Mouse (Mus musculus): ENCODE data around the gene Mcur1.

Mcur1 gene

GRCm38 (mm10) chr13:43559711-43560457, at the start of gene Mcur1:
Mcur1 (minus strand) TSS chr13:43560191.
- peak; percentile 92 to 95 for DNase-seq (ENCODE audit: low spot score in 2 of 2)

- no peak for DNase-seq (ENCODE audit: low spot score in 2 of 2)
Measured at GRCm38 (mm10) chr13:43608854-43609253, 48.9 kb upstream of the Mcur1 start.

GRCm38 (mm10) chr13:43603042-43603441, 43.1 kb upstream of the Mcur1 start:
- DNase-seq (ENCODE audit: low spot score in 2 of 2): no peak

GRCm38 (mm10) chr13:43602440-43602839, 42.4 kb upstream of the Mcur1 start:
- DNase-seq (ENCODE audit: low spot score in 2 of 2): no peak

- DNase-seq (ENCODE audit: low spot score in 2 of 2): no peak
Measured at GRCm38 (mm10) chr13:43600967-43601366, 41.0 kb upstream of the Mcur1 start.

GRCm38 (mm10) chr13:43595896-43596295, 35.9 kb upstream of the Mcur1 start:
- DNase-seq (ENCODE audit: low spot score in 2 of 2): no peak

- no peak for DNase-seq (ENCODE audit: low spot score in 2 of 2)
Measured at GRCm38 (mm10) chr13:43592681-43593068, 32.7 kb upstream of the Mcur1 start.

GRCm38 (mm10) chr13:43591828-43592680, 32.1 kb upstream of the Mcur1 start:
- DNase-seq (ENCODE audit: low spot score in 2 of 2): peak in 1 of 2 experiments; percentile 54

- DNase-seq (ENCODE audit: low spot score in 2 of 2): no peak
Measured at GRCm38 (mm10) chr13:43587844-43588840, 28.2 kb upstream of the Mcur1 start.

- no peak for DNase-seq (ENCODE audit: low spot score in 2 of 2)
Measured at GRCm38 (mm10) chr13:43586966-43587365, 27.0 kb upstream of the Mcur1 start.

- no peak for DNase-seq (ENCODE audit: low spot score in 2 of 2)
Measured at GRCm38 (mm10) chr13:43585335-43585734, 25.3 kb upstream of the Mcur1 start.

- DNase-seq (ENCODE audit: low spot score in 2 of 2): no peak
Measured at GRCm38 (mm10) chr13:43583504-43583903, 23.5 kb upstream of the Mcur1 start.

- DNase-seq (ENCODE audit: low spot score in 2 of 2): no peak
Measured at GRCm38 (mm10) chr13:43582961-43583360, 23.0 kb upstream of the Mcur1 start.

GRCm38 (mm10) chr13:43580661-43581060, 20.7 kb upstream of the Mcur1 start:
- no peak for DNase-seq (ENCODE audit: low spot score in 2 of 2)

GRCm38 (mm10) chr13:43579740-43580139, 19.7 kb upstream of the Mcur1 start:
- DNase-seq (ENCODE audit: low spot score in 2 of 2): no peak

GRCm38 (mm10) chr13:43577766-43578165, 17.8 kb upstream of the Mcur1 start:
- no peak for DNase-seq (ENCODE audit: low spot score in 2 of 2)

GRCm38 (mm10) chr13:43577254-43577653, 17.3 kb upstream of the Mcur1 start:
- no peak for DNase-seq (ENCODE audit: low spot score in 2 of 2)

- no peak for DNase-seq (ENCODE audit: low spot score in 2 of 2)
Measured at GRCm38 (mm10) chr13:43575431-43575830, 15.4 kb upstream of the Mcur1 start.

- no peak for DNase-seq (ENCODE audit: low spot score in 2 of 2)
Measured at GRCm38 (mm10) chr13:43573979-43574378, 14.0 kb upstream of the Mcur1 start.

- DNase-seq (ENCODE audit: low spot score in 2 of 2): peak in 1 of 2 experiments; percentile 51
Measured at GRCm38 (mm10) chr13:43567141-43567891, 7.3 kb upstream of the Mcur1 start.

GRCm38 (mm10) chr13:43566184-43566583, 6.2 kb upstream of the Mcur1 start:
- DNase-seq (ENCODE audit: low spot score in 2 of 2): peak in 1 of 2 experiments; percentile 42

Measured in urinary bladder, postnatal 4 days (tissue).